Mouse (Mus musculus) T-helper 1 cell (primary cell): ENCODE results near the gene Pole.

Experiments used
- in situ Hi-C: fragments of 300-600 bp; cut with MboI, MseI; formaldehyde crosslinking; loops from one replicate; pipeline ENCODE4 v1.15.1; 2025; ENCODE audit warnings: high pct_unique_total_duplicates

Gene Pole

DNA sequence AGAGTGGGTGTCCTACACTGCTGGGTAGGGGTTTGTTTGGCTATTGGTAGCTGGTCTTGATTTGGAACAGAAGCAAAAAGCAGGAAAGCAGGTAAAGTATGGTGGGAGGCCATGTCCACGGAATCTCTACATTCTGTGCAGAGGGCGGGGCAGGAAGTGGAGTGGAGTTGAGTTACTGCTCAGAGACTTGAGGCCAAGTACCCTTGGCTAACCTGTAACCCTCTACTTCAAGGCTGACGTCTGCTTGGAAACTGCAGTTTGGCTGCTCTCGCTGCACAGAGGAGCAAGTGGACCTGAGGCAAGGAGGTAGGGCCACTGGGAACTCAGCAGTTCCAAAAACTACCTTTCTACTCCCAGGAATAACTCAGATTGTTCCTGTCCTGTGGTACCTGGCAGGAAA lies 58.4 kb downstream of the Pole start, which contains the start of gene Lrcol1:
Gene Lrcol1 (plus strand): TSS at position 207 of the 400 bp plus-strand sequence.
- in situ Hi-C loops: no loop called here

DNA sequence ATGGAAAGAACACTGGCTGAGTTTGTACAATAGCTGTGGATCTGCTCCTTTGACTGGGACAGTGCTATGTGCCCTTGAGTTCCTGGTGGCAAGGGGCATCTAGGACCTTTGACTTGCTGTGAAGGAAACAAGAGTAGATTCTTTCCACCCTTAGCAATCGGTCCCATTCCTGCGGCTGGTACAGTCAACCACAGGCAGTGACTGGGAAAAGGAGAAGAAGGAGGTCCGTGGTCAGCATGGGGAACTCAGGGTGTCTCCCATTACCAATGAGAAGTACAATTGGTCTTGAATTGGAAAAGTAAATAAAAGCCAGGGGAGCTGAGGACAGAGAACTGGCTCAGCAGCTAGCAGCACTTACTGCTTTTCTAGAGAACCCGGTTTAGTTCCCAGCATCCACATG lies 59.4 kb downstream of the Pole start:
- in situ Hi-C loops: no loop called here

DNA sequence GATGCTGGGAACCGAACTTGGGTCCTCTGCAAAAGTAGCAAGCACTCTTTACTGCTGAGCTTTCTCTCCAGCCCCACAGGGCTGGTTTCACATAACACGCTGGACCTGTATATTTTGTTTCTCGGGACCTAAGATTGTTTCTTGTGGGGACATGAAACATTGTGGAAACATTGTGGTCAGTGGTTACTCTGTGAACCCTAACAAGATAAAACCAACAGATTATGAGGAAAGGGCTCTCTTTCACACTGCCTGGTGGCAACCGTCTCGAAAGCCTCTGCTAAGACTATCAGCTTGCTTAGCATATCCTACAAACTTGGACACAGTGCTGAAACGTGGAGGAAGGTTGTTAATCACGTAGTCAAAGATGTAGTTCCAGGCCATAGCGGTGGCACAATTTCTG lies 60.9 kb downstream of the Pole start:
- in situ Hi-C loops: no loop called here

DNA sequence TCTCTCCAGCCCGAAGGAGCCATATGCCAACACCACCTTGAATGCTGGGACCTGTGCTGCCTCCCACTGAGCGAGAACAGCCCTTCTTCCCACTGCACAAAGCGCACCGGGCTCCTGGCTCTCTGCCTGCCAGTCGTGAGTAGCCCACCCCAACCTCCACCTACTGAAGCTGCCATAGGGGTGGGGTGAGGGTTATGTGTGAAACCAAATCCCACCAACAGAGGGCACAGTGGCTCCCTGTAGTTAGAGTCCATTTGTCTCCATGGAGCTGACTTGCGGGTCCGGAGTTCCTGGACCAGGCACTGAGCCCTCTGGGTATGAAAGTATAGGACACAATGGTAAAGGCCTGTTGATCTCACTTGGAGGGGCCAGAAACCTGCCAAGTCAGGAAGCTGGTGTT lies 68.6 kb downstream of the Pole start:
- in situ Hi-C loops: loop anchor here (5.0 kb wide), 2 partner anchors 78 to 283 kb away; no protein-coding TSS in a partner anchor

DNA sequence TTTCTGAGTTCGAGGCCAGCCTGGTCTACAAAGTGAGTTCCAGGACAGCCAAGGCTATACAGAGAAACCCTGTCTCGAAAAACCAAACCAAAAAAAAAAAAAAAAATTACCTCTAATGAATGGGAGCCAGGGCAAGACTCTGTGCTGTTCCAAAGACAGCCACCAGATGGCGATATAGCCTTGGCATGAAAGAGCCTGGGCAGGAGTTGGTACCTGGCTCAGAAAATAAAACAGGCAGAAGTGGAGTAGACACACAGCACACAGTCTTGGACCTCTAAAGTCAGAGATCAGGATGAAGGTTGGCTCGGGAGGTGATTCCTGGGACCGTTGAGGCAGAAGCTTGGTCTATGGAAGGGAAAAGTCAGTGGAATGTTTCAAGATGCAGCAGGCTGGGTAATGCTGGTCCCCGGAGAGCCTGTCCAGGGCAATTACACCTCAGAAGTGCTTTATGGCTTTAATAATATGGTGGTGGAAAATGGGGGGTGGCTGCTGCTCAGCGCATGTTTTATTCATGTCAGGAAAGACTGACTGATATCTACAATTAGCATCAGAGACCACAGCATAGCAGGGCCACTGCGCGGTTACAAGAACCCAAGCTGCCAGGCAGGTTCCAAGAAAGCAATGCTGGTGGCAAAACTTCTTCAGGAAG lies 71.5 kb downstream of the Pole start:
- in situ Hi-C loops: loop anchor here (5.0 kb wide), 2 partner anchors 75 to 280 kb away; no protein-coding TSS in a partner anchor

DNA sequence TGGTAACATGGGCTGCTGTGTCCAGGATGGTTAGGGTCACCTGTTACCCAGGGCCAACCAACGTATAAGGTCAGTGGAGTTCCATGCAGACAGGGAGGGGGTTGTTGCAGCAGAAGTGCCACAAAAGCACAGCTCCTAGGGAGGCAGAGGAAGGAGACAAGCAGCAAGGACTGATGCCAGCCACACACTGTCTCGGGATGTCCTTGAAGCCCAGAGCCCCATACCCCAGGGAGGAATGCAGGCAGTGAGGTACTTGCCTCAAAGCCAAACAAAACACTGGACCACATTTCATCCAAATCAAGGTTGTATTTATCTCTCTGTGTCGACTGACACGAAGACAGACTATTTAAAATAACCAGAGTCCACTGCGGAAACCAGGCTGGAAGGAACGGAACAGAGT lies 75.4 kb downstream of the Pole start:
- in situ Hi-C loops: no loop called here

DNA sequence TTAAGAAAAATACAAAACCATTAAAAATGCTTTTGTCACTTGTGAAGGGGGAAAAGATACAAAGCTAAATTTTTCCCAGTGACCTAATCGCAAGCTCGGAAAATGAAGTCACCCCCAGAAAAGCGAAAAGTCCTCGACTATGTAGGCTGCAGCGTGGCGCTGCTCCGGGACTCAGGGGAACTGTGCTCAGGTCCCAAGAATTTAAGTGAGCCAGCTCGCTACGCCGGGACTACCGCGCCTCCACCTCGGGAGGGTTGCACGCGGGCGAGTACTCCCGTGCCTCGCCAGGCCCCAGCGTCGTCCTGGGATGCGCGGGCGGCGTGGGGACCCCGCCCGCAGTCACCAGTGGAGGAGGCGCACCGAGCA lies 76.7 kb downstream of the Pole start:
- in situ Hi-C loops: no loop called here

DNA sequence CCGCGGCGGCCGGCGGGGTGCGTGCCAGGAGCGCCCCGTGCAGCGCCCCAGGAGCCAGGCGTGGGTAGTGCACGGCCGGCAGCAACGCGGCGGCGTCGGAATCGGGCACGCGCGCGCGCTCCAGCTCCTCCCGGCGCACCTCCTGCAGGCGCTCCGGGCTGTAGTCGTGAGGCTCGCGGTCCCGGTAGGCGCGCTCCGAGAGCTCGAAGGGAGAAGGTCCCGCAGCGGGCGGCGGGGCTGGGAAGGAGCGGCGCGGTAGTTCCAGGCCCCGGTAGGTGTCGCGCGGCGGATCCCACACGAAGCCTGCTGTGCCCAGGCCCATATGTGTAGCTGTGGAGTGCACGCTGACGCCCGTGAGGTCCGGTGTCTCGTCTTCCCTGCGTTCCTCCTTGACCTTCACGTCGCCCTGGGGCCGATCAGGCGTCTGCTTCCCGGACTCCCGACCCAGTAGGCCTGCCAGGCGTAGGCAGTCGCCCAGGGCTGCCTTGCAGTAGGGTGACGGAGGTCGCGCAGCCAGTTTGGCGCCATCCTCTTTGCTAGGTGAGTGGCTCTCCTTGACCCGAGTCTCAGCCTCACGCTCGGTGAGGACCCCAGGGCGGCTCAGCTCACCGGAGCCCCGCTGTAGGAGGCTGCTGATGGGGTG lies 77.2 kb downstream of the Pole start:
- in situ Hi-C loops: no loop called here

DNA sequence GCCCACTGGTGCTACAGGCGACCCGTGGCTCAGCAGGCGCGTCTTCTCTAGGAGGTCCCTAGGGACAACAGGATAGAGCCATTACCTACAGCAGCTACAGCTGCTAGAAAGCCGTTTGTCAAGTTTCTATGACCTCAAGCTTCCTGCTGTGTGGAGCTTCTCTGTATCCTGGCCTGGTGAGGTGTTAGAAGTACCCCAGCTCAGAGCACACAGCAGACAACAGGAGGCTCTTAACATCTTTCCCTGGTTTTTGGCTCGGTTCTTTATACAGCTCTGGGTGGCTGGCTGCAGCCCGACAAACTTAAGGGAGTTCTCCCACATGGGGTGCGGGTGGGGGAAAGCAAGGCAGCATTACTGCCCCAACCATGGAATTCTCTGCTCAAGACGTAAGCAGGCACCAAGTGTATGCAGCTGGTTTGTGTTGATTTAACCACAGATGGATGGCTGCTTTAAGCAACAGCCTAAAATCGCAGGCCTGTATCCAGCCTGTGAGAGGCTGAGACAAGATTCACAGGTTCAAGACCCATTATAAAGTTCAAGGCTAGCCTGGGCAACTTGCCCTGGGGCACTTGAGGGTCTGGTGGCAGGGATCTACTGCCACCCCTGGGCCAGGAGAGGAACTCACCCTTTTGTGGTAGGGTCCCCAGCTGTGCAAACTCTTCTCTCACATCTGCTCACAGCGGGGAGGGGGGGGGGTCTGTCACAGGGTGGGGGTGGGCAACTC lies 77.9 kb downstream of the Pole start:
- in situ Hi-C loops: no loop called here

DNA sequence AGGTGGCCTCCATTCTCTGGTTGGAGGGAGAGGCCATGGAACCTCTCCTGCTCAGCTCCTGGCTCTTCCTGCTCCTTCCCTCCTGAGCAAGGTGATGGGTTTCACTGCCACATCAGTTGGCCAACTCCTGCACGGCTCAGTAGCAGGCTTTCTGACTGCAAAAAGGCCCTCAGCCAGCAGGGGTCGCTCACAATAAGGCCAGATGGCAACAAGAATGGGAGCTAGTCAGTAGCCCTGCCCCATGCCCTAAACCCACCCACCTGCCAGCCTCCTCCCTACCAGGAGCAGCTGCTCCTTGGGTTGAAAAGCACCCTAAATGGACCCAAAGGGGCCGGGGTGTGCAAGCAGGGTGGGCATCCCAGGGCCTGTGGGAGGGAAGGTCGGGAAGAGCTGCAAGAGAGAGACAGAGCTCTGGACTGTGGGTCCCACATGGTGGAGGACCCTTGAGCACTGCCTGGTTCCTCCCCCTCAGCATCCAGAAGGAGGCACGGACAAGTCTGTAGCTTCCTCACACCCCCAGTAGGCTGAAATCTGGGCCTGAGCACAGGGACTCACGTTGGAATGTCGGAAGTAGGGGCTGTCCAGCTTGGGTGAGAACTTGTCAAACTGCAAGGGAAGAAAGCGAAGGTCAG lies 90.8 kb downstream of the Pole start:
- in situ Hi-C loops: no loop called here

DNA sequence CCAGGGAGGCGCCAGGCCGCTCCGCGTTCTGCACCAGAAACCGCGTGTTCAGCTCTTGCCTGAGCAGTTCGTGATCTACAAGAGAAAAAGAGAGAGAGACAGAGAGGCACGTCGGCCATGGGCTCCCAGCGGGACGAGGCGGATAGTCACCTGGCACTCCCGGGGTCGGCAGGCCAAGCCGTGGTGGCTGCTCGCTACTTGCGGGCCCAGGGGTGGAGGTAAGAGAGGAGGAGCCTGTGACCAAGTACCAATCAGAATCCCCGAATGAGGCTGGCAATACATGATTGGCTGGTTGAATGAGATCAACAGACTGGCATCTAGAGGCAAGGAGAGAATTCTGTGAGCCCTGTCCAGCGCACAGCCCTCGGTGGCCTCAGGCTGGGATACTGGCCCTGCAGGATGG lies 92.1 kb downstream of the Pole start:
- in situ Hi-C loops: no loop called here

DNA sequence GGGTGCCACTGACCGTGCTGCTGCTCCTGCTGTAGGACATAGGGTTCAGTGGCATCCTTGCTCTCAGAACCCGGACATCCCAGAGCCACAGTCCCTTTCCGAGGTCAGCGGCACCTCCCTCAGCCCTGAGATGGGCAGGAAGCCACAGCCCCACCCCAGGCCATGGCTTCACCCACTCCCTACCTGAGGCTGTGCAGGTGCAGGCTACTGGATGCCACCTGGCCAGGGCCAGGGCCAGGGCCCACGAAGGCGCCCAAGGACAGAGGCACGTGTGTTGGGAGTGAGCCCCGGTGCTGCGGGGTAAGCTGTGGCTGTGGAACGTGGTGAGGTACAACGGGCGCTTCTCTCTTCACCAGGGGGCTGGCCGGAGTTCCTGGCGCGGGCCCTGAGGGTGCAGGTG lies 93.0 kb downstream of the Pole start:
- in situ Hi-C loops: no loop called here

DNA sequence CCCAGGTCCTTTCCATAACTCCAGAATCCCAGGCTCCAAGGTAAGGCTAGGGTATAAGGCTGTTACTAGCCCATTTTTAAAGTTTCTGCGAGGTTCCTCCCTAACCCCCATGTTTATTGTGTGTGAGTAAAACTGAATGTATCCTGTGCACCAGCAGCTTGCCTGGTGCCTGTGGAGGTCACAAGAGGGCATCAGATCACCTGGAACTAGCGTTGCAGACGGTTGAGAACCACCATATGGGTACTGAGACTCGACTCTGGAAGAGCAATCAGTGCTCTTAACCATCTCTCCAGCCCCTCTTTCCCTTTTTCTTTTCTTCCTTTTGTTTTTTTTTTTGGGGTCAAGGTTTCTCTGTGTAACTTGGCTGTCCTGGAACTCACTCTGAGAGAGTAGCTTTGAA lies 93.7 kb downstream of the Pole start:
- in situ Hi-C loops: no loop called here

DNA sequence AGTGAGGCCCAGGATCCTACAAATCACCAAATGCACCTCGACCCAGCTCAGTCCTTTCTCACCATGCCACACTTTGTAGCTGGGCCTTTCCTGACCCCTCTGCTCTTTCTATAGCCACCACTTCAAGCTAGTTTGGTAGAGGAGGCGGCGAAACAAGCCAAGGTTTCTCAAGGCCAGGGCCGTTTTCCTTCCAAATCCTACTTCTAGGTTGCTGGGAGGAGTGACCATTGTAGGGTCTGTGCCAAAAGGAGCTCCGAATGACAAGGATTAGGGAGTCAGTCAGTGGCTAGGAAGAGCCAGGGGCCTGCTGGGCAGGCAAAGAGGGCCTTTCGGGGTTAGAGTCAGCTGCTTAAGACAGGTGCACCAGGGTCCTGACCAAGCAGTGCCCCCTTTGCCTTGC lies 98.4 kb downstream of the Pole start:
- in situ Hi-C loops: no loop called here

DNA sequence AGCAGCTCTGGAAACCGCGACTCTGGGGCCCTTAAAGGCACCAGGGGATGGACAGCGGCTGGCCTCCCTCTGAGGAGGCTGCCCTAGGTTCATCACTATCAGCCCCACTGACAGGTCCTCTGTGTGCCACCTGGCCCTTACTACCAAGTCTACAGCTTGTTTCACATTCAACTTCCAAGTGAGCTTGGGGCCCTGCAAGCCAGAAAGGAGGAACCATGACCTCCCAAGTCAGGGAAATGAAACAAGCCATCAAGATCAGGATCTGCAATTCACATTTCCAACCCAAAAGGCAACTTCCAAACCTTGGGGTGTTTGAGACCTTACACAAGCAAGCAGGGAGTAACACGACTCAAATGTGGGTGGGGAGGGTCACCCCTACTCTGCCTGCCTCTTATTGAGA lies 99.2 kb downstream of the Pole start:
- in situ Hi-C loops: no loop called here

DNA sequence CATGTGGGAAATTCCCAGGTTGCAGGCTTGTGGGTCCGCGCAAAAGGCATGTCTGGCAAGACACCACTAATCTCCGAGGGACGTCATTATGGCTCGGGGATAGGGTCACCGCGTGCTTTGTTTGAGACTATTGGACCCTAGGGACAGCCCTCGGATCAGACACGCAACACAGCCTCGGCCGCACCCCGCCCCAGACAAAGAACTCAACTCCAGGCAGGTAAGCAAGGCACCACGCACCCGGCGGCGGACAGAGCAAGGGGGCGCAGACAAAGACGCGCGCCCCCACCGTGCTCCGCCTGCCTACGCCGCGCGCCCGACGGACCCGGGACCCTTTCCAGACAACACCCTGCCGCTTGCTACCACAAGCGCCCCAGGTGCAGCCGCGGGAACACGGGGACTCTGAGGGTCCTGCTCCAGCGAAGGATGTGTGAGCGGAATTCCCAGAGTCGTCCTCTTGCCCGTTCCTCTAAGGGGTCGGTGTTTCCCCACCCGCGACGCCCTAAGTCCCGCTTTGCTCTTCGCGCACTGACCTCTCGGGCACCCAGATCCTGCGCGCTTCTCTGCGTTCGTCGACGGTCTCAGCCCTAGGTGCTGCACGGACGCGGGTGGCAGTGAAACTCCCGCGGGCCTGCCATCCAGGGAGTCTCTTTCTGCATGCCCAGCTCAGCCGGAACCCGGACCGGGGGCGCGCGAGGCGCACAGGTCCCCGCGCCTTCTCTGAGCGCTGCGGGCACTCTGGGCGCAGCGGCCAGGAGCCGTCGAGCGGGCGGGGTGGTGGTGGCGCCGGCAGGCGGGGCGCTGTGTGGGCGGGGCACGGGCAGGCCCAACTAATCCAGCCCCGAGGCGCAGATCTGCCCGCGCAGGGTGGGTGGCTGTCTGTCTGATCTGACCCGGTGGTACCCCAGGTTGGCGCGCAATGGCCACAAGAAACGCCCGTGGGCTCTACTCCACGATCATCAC lies 100.5 kb downstream of the Pole start:
- in situ Hi-C loops: no loop called here
